Mouse (Mus musculus) stomach, postnatal 0 days (tissue): ENCODE measurements at regions not wholly inside any gene's neighbourhood (a gene's known extent, or its start where the extent isn't known, plus 50 kb on each side); places are given as distances from the start of the nearest gene placed in this dataset.

ENCODE experiments used
- CTCF ChIP-seq: IDR thresholded peaks from 2 replicates; pipeline ENCODE4 v1.5.1; 2016; ENCODE audit warnings: antibody characterized with exemption, low read depth, mild to moderate bottlenecking, moderate library complexity
- EP300 ChIP-seq: optimal IDR thresholded peaks from 2 replicates; pipeline ENCODE3; 2016; ENCODE audit warnings: antibody characterized with exemption

DNA sequence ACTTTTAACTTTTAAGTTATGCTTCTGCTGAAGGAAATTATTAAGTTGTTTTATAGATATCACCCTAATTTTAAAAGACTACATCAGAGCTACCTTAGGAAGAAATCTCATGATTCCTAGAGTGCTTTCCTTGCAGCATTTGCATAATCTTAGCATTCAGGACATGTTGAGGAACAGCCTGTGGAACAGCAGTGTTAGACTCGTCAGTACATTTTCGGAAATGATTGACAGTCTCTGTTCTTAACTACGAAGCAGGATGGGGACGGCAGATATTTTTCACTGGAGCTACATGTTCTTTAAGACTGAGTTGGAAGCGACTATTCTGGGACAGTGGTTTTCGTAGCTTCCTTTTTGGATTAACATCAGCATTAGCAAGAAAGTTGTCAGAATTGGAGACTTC, 681.6 kb downstream of the Efna5 start:
- TF ChIP-seq CTCF, result no peak
- TF ChIP-seq EP300, result no peak
